Mouse (Mus musculus) liver, embryonic 14.5 days (tissue): ENCODE measurements at regions not wholly inside any gene's neighbourhood (a gene's known extent, or its start where the extent isn't known, plus 50 kb on each side); places are given as distances from the start of the nearest gene placed in this dataset.
"Not testable (repeated sequence)": the region's sequence is repeated elsewhere in the genome, so short reads cannot be mapped to it uniquely, and the experiment has no call there.

Experiments used
- CTCF ChIP-seq: IDR thresholded peaks from 2 replicates; pipeline ENCODE4 v1.5.1; 2016; ENCODE audit warnings: antibody characterized with exemption, low read depth, control low read depth
- EP300 ChIP-seq: IDR thresholded peaks from 2 replicates; pipeline ENCODE4 v1.6.1; 2016; ENCODE audit warnings: antibody characterized with exemption, low read depth

- TF ChIP-seq EP300, CTCF: not testable (repeated sequence)
These were observed 97.9 kb upstream of the Klf4 start for GRCm38 (mm10) chr4:55630215-55630614.
